Mouse (Mus musculus): ENCODE results near the gene Mapt.

DNA sequence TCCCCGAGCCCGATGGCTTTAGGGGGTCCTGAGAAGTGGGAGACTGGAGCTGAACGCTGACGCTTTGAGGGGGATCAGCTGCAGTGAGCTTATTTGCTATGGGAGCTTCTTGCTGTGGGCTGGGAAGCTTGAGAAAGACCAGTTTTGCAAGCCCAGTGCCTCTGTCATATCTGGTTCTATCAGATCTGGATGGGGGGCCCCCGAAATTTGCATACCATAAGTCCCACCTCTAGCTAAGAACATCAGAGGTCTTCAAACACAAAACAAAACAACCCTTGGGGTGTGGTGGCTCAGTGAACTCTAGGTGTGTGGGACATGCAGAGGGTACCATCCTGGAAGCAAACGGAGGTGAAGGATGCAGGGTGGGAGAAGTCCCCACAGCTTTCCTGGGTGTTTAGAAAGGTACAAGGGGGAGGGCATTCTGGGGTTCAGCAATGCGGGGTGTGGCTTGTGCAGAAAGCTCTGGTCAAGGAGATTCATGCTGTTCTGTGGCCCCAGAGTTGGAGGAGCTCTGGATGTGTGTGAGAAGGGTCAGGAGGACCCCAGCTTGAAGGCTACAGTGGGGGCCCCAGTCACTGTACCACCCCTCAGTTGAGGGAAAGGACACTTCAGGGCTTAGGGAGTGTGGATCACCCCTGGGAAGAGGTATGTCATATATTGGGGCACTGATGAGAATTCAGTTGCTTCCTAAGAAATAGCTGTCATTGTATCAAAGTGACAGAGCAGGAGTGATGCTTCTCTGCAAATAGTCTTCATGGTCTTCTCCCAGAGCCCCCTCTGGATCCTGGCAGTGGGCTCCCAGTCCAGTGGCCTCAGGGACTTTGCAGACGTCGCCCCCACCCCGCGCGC lies 78.4 kb downstream of the Mapt start:
- TF ChIP-seq POLR2A (IDR thresholded peaks at IDR 0.05; ENCODE audit: borderline replicate concordance, extremely low read depth, low read depth, low read length) (no peak), CTCF (IDR thresholded peaks at IDR 0.05; ENCODE audit: insufficient read depth, low read length) (no peak)
